Mouse (Mus musculus): ENCODE measurements at regions not wholly inside any gene's neighbourhood (a gene's known extent, or its start where the extent isn't known, plus 50 kb on each side); places are given as distances from the start of the nearest gene placed in this dataset.

- TF ChIP-seq TAL1 (IDR thresholded peaks at IDR 0.05; ENCODE audit: low read length), result no peak
- no peak for TF ChIP-seq E2F4 (IDR thresholded peaks at IDR 0.05; ENCODE audit: borderline replicate concordance, low read depth, low read length)
- no peak for TF ChIP-seq MAX (IDR thresholded peaks at IDR 0.05; ENCODE audit: low read length)
- no peak for TF ChIP-seq USF1 (IDR thresholded peaks at IDR 0.05; ENCODE audit: low read depth, low read length)
- no peak for TF ChIP-seq MEF2A (IDR thresholded peaks at IDR 0.05; ENCODE audit: extremely low read depth, insufficient replicate concordance, low read depth, low read length, poor library complexity, severe bottlenecking)
- TF ChIP-seq NELFE (IDR thresholded peaks at IDR 0.05; ENCODE audit: low read depth, low read length), result no peak
- no peak for TF ChIP-seq CTCF (IDR thresholded peaks at IDR 0.05 in 2 of 3, conservative IDR thresholded peaks at IDR 0.05 in 1 of 3; ENCODE audit: control insufficient read depth in 1 of 3, insufficient read depth in 1 of 3, low read depth in 2 of 3, low read length in 3 of 3, poor library complexity in 1 of 3, severe bottlenecking in 1 of 3)
Measured at GRCm38 (mm10) chr1:35858342-35858741, 209.9 kb upstream of the Hs6st1 start.
